Mouse (Mus musculus) B cell, adult (primary cell): ENCODE data around the gene Btbd35f24. TPM values are rescaled to one million over a fixed set of nuclear protein-coding genes. Genes with fewer than 3 reads are reported as not detected.

Experiments used
- total RNA-seq: library from RNA; stranded (reverse); gene quantifications from 4 replicates; pipeline ENCODE4 v1.2.4, GENCODE M21; 2023; ENCODE audit not compliant: inconsistent age

Gene Btbd35f24
- not detected in 4 replicates for total RNA-seq

DNA sequence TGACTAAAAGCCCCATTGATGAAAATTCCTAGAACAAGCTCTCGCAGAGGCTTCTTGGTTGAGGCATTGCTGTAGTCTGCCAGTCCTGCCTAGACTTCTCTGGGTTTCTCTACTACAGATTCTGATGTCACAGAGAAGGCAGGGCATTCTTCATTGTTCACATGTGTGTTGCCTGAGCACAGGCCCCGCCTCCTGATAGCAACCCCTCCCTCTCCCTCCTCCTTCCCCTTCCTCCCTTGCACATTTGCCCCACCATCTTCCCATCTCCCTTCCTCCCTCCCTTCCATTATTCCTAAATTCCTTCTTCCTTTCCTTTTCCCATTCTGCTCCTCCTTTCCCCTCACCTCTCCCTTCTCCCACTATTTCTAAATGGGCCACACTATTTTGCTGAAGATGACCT, at the start of gene Btbd35f24:
Gene Btbd35f24 (minus strand): TSS at position 101 of the 400 bp plus-strand sequence.

Other genes with a start within 250 kb of the Btbd35f24 start
- gene Btbd35f23, start 119.0 kb downstream of the Btbd35f24 start, total RNA-seq: not detected in 4 replicates
- not detected in 4 replicates for gene Btbd35f11, start 247.9 kb upstream of the Btbd35f24 start, total RNA-seq